Mouse (Mus musculus) kidney, postnatal 4 days (tissue): ENCODE measurements around the gene Fgfr4.
"Not testable (repeated sequence)": the region's sequence is repeated elsewhere in the genome, so short reads cannot be mapped to it uniquely, and the experiment has no call there.

Experiments used
- DNase-seq, 2 experiments: peaks; one replicate each; pipeline ENCODE4 v3.0.0; 2021; ENCODE audit warnings: mixed read lengths in 2 of 2

Gene Fgfr4

GRCm38 (mm10) chr13:55174347-55174746 is 21.9 kb downstream of the Fgfr4 start:
- DNase-seq = no peak

GRCm38 (mm10) chr13:55176265-55176664 is 23.8 kb downstream of the Fgfr4 start:
- DNase-seq = no peak

GRCm38 (mm10) chr13:55177903-55178496 is 25.6 kb downstream of the Fgfr4 start:
- peak; percentile 25 to 35 for DNase-seq

- peak; percentile 84 to 86 for DNase-seq
Measured at GRCm38 (mm10) chr13:55178556-55178955, 26.1 kb downstream of the Fgfr4 start.

- no peak for DNase-seq
Measured at GRCm38 (mm10) chr13:55179591-55179990, 27.2 kb downstream of the Fgfr4 start.

GRCm38 (mm10) chr13:55181786-55182172 is 29.3 kb downstream of the Fgfr4 start:
- DNase-seq = no peak

- DNase-seq = peak; percentile 73 to 87
Measured at GRCm38 (mm10) chr13:55182173-55182894, 29.9 kb downstream of the Fgfr4 start.

- DNase-seq = peak in 1 of 2 experiments; percentile 29
Measured at GRCm38 (mm10) chr13:55183382-55183781, 30.9 kb downstream of the Fgfr4 start.

GRCm38 (mm10) chr13:55187062-55187461 is 34.6 kb downstream of the Fgfr4 start:
- not testable (repeated sequence) for DNase-seq

- DNase-seq = no peak
Measured at GRCm38 (mm10) chr13:55189531-55190107, 37.2 kb downstream of the Fgfr4 start.

GRCm38 (mm10) chr13:55190121-55190868 is 37.9 kb downstream of the Fgfr4 start:
- peak; percentile 95 to 97 for DNase-seq

- no peak for DNase-seq
Measured at GRCm38 (mm10) chr13:55191535-55191934, 39.1 kb downstream of the Fgfr4 start.

GRCm38 (mm10) chr13:55202758-55203157 is 50.3 kb downstream of the Fgfr4 start:
- not testable (repeated sequence) for DNase-seq

- DNase-seq = peak; percentile 45 to 73
Measured at GRCm38 (mm10) chr13:55203740-55204139, 51.3 kb downstream of the Fgfr4 start.

GRCm38 (mm10) chr13:55204667-55205389 is 52.4 kb downstream of the Fgfr4 start:
- no peak for DNase-seq

GRCm38 (mm10) chr13:55205448-55206205 is 53.2 kb downstream of the Fgfr4 start:
- DNase-seq = no peak

- peak; percentile 20 to 39 for DNase-seq
Measured at GRCm38 (mm10) chr13:55208837-55209648, 56.6 kb downstream of the Fgfr4 start.

GRCm38 (mm10) chr13:55209649-55210192 is 57.3 kb downstream of the Fgfr4 start, which contains the start of gene Nsd1:
Nsd1 (plus strand) TSS chr13:55209782.
- no peak for DNase-seq

- DNase-seq = peak; percentile 75 to 85
Measured at GRCm38 (mm10) chr13:55210193-55210970, 57.9 kb downstream of the Fgfr4 start.

- DNase-seq = peak in 1 of 2 experiments; percentile 88
Measured at GRCm38 (mm10) chr13:55210971-55211220, 58.5 kb downstream of the Fgfr4 start.
